Mouse (Mus musculus) T-cell, adult 66 days (primary cell): ENCODE data around the gene Tor1a. TPM values are rescaled to one million over a fixed set of nuclear protein-coding genes. Genes with fewer than 3 reads are reported as not detected.

Experiments
- total RNA-seq, 2 experiments: library from RNA; stranded (reverse); gene quantifications; 3 replicates in 1 of 2; 4 replicates in 1 of 2; pipeline ENCODE4 v1.2.4; 2023

Tor1a gene
- total RNA-seq, result 10 to 100 TPM; 55.1 to 58.1 TPM

GRCm38 (mm10) chr2:30967352-30968327 lies at the start of gene Tor1a:
Gene Tor1a, minus strand, starts transcription at chr2:30967933.

GRCm38 (mm10) chr2:30981790-30982513 lies 14.2 kb upstream of the Tor1a start, which contains the start of the genes BC005624 and Usp20:
Gene BC005624, minus strand, starts transcription at chr2:30982201.
Gene Usp20, plus strand, starts transcription at chr2:30982279.

DNA sequence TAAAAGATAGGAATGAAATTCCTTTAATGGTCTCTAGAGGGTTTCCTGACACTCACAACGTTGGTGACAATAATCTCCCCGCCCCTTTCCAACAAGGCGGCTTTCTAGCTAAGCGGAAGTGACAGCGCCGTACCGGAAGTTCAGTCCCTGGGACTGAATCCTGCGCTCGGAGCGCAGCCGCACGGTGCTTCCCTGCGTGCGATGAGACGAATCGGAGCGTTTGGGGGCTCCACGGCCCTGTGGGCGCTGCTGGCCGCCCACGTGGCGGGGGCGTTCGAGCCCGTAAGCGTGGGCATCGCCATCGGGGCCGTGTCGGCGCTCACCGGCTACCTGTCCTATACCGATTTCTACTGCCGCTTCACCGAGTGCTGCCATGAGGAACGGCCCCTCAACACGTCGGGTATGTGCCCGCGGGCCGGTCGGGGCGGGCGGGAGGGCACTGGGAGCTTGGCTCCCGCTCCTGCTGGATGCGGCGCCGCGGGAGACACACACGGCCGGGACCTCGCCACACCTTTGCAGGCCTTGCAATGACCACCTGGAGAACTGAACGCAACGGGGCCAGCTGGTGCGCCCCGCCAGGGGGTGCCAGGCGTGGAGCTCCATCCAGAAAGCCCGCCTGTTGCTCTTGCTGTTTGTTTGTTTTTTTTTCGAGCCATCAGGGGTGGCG lies 14.8 kb downstream of the Tor1a start, which contains the start of gene Tor1b:
Gene Tor1b, plus strand, starts transcription at position 136 of the 667 bp plus-strand sequence.

GRCm38 (mm10) chr2:30929483-30930045 lies 38.2 kb downstream of the Tor1a start, which contains the start of gene Ptges:
Gene Ptges, minus strand, starts transcription at chr2:30929863.

Other genes with a start within 250 kb of the Tor1a start
- 1 to 10 TPM; 1.2 to 2.8 TPM for gene 1700001O22Rik, start 164.3 kb downstream of the Tor1a start, total RNA-seq
- gene Ntmt1, start 160.1 kb downstream of the Tor1a start, total RNA-seq, result 10 to 100 TPM; 18.5 to 25.5 TPM
- gene Asb6, start 137.6 kb downstream of the Tor1a start, total RNA-seq, result 10 to 100 TPM; 46.8 to 57.0 TPM
- not detected for gene Prrx2, start 133.0 kb downstream of the Tor1a start, total RNA-seq
- gene Ptges, start 38.1 kb downstream of the Tor1a start, total RNA-seq, result not detected
- gene Tor1b, start 15.0 kb downstream of the Tor1a start, total RNA-seq, result 10 to 100 TPM; 48.3 to 54.4 TPM
- 10 to 100 TPM; 74.1 to 83.3 TPM for gene BC005624, start 14.3 kb upstream of the Tor1a start, total RNA-seq
- 10 to 100 TPM; 32.4 to 40.0 TPM for gene Usp20, start 14.3 kb upstream of the Tor1a start, total RNA-seq
- gene Fnbp1, start 174.1 kb upstream of the Tor1a start, total RNA-seq, result 100 to 1,000 TPM; 228 to 231 TPM
- 10 to 100 TPM; 53.8 to 66.0 TPM for gene Gpr107, start 184.4 kb upstream of the Tor1a start, total RNA-seq